In genomic region chr17:73837244-73837643, GRCm38 (mm10) we compare ENCODE assay signal across 12 mouse cellular contexts.
A peak's percentile ranks its signal among the peaks of the same experiment; 100 is the strongest.
DNase-seq lines count a peak whose midpoint lies in the region.
"Had no signal": no experiment of that assay in that cellular context is flagged by ENCODE, and none has a peak within 500 bp of the region (broad histone marks: within the 10 kb centered on the region; RNA-seq: fewer than 3 reads in every experiment).

No protein-coding gene starts in this region.

- peak; percentile 51 for DNase-seq in cerebellum, adult 11-12 months
- DNase-seq in cerebellum, postnatal 4 days (ENCODE audit: low spot score in 2 of 2), result no peak
- peak; percentile 57 for DNase-seq in cerebellum, adult 9-11 months
- no peak for DNase-seq in cerebellum, adult 8-10 months
- DNase-seq in NIH3T3 (ENCODE audit: low read depth), result peak; percentile 22
- peak; percentile 34 to 38 for DNase-seq in cerebellum, postnatal 25 days
- no peak for DNase-seq in retina, postnatal 1 day
- DNase-seq: adrenal gland, adult 2 months; B cell, adult 2 months; forebrain, postnatal 0 days; heart, adult 2 months; kidney, adult 2 months had no signal

Comparison
In these comparisons a context has a peak if more than half of its experiments do, and no peak if none do; other contexts are left out.
1. DNase-seq: peak in cerebellum, adult 11-12 months (single experiment), cerebellum, adult 9-11 months (single experiment), NIH3T3 (single experiment) and cerebellum, postnatal 25 days (2 of 2); none in cerebellum, postnatal 4 days (0 of 2), cerebellum, adult 8-10 months (single experiment) and retina, postnatal 1 day (single experiment).